Mouse (Mus musculus): ENCODE data around the gene Rbm5. TPM values are rescaled to one million over a fixed set of nuclear protein-coding genes. Genes with fewer than 3 reads are reported as not detected.

Rbm5 gene
- total RNA-seq, 2 experiments from 2014 or later, result 74.1 to 76.9 TPM

- intact Hi-C loops (cut with DNase I), result no loop called here
- peak; percentile 58 to 61 for DNase-seq
These were observed 67.3 kb downstream of the Rbm5 start for GRCm38 (mm10) chr9:107703337-107704122.

DNA sequence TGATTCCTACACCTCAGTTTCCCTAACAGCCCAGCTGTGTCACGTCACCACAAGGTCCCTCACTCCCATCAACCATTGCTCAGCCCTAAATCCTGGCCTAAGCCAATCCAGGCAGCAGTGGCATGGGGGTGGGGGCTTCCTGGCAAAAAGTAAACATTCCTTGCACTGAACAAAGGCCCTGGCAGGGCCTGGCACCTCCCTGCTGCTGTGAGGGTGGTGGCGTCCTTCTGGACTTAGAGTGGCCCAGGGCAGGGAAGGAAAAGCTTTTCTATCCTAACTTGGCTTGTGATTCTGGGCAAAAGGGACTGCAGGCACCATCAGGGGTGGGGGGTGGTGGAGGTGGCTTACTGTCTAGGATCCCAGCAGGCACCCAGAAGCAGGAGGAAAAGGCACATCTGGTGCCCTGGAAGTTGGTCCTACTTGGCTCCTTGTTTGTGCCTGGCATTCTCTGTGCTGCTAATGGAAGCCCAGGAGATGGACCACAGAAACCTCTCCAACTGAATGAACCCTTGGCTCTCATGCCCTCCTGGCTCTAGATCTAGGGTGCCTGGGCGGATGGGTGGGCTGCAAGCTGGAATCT, 68.1 kb downstream of the Rbm5 start:
- intact Hi-C loops (cut with DNase I), result no loop called here
- no peak for DNase-seq

DNA sequence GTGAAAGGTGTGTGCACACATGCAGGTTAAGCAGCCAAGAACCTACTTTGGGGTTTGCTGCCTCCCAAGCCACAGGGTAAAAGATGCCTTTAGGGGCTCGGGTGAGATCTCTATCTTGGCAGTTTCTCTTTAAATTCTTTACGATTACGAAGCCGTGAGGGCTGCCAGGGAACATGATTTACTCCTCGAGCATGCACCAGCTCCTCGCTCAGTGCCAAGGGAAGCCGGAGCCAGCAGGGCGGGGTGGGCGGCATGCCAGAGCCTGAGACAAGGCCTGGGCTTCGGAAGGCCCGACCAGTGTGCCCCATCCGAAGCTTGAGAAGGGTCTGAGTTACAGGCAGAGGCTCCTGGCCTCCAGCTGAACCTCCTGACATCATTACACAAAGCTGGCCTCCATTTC, 69.2 kb downstream of the Rbm5 start:
- peak; percentile 78 to 86 for DNase-seq
- intact Hi-C loops (cut with DNase I), result no loop called here

GRCm38 (mm10) chr9:107700114-107700571, 70.7 kb downstream of the Rbm5 start:
- intact Hi-C loops (cut with DNase I), result no loop called here
- DNase-seq, result peak in 1 of 2 experiments; percentile 31

- intact Hi-C loops (cut with DNase I), result no loop called here
- no peak for DNase-seq
These were observed 71.3 kb downstream of the Rbm5 start for GRCm38 (mm10) chr9:107699376-107699980.

DNA sequence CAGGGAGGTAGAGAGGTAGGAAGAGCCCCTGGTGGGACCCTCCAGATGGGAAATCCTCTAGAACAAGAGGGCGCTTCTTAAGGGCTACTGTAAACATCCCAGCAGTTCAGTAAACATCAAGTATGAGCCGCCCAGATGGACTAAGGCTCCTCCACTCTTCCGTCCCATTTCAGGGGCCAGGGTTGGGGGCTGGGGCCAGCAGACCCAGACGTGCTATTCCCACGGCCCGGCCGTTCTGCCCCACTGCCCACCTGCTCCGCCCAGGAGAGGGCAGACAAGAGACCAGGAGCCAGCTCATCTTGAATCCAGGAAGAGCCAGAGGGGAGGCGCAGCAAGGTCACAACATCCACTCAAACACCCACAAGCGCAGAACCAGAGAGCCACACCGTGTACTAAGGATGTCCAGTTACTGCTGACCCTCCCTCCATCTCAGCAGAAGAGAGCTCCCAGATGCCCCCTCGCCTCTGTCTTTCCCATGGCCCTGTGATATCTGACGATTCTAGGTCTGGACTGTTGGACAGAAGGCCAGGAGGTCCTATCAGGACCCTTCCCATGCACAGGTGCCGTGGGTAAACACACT, 72.1 kb downstream of the Rbm5 start:
- intact Hi-C loops (cut with DNase I), result no loop called here
- DNase-seq, result no peak

- intact Hi-C loops (cut with DNase I), result no loop called here
- DNase-seq, result no peak
These were observed 72.8 kb downstream of the Rbm5 start for GRCm38 (mm10) chr9:107697811-107698521.

- intact Hi-C loops (cut with DNase I), result no loop called here
- peak in 1 of 2 experiments; percentile 18 for DNase-seq
These were observed 73.8 kb downstream of the Rbm5 start for GRCm38 (mm10) chr9:107696845-107697610.

- DNase-seq, result no peak
- intact Hi-C loops (cut with DNase I), result no loop called here
These were observed 74.7 kb downstream of the Rbm5 start for GRCm38 (mm10) chr9:107696106-107696479.

DNA sequence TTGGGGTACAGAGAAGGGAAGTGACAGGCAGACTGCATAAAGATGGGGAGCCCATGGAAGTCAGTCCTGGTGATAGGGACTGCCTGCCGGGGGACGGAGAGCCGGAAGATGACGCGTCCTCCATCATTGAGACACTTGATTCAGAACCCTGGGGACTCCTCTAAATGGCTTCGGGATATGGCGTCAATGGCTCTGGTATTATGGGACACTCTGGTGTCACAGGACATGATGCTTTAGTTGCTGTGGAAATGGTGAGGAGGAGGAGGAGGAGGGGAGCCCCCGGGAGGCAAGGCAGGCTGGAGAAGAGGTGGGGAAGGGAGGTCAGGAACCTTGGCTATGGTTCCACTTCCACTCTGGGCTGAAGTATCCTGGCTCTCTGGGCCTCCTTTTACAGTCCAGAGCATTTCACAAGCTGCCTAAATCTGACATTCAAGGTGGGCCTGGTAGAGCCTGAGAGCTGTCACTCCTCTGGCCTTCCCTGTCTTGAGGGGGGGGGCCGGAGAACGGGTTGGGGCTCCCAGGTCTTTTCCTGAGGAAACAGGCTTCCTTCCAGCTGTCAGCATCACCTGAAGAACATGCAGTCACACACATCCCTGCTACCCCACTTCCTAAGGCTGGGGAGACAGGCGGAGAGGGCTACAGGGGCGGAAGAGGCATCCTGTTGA, 75.2 kb downstream of the Rbm5 start:
- intact Hi-C loops (cut with DNase I), result no loop called here
- DNase-seq, result no peak

DNA sequence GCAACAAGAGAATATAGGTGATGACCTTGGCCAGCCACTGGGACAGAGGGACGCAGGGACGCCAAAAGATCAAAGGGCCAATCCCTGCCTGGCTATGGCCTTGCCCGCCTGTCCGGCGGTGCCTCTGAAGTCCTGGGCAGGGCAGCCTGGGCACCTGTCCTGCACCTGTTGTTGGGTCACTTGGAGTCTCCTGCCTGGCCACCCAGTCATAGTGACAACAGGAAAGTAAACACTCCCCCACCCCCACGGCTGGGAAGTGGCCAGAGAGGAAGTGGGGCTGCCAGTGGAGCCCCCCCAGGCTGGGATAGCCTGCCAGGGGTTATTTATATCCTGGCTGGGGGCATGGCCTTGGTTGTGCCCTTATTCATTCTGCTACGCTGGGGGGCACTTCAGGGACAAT, 76.2 kb downstream of the Rbm5 start:
- DNase-seq, result no peak
- intact Hi-C loops (cut with DNase I), result no loop called here

GRCm38 (mm10) chr9:107693433-107693987, 77.3 kb downstream of the Rbm5 start:
- DNase-seq, result no peak
- intact Hi-C loops (cut with DNase I), result no loop called here

DNA sequence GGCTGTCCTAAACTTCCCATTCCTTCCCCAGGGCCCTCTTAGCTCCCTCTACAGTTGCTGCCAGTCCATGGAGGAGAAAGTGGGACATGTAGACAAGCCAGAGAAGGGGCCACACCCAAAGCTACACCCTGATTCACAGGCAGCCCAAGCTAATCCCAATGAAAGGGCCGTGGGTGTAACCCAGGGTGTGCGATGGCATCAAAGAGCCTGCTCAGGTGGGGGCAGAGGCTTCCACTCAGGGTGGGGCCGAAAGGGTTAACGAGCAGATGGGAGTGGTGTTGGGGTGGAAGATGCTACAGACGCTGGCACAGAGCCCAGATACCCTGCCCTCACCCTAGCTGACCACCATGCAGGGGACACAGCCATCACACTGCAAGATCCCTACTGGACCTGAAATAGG, 78.0 kb downstream of the Rbm5 start:
- intact Hi-C loops (cut with DNase I), result no loop called here
- no peak for DNase-seq

DNA sequence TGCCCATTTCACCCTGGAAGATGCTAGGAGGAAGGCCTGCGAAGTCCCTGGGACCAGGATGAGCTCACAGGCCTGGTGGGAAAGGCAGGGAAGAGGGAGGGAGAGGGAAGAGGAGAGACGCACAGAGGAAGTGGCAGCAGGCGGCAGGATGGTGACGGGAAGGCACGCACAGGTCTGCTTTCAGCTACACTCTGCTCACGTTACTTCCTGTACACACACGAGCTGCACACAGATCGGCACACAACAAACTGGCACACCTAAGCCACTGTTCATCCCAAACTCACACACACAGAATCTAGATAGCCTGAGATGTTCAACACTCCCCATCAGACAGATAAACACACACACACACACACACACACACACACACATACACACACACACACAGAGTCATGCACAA, 80.4 kb downstream of the Rbm5 start:
- intact Hi-C loops (cut with DNase I), result no loop called here
- DNase-seq, result no peak

Other genes starting within 250 kb of the Rbm5 start
- 10 to 100 TPM; 23.1 to 23.7 TPM for gene Tmem115, start 237.1 kb downstream of the Rbm5 start, total RNA-seq (2021)
- 1 to 10 TPM; 3.4 to 4.9 TPM for gene Cyb561d2, start 228.8 kb downstream of the Rbm5 start, total RNA-seq (2021)
- gene Nprl2, start 228.8 kb downstream of the Rbm5 start, total RNA-seq (2021), result 10 to 100 TPM; 13.6 to 17.1 TPM
- not detected for gene Zmynd10, start 223.7 kb downstream of the Rbm5 start, total RNA-seq (2021)
- gene Rassf1, start 219.4 kb downstream of the Rbm5 start, total RNA-seq (2021), result 10 to 100 TPM; 23.6 to 24.5 TPM
- gene Tusc2, start 207.7 kb downstream of the Rbm5 start, total RNA-seq (2021), result 10 to 100 TPM; 27.5 to 27.9 TPM
- 10 to 100 TPM; 35.8 to 43.1 TPM for gene Hyal2, start 203.1 kb downstream of the Rbm5 start, total RNA-seq (2021)
- 1 to 10 TPM; 3.9 to 5.2 TPM for gene Hyal1, start 194.1 kb downstream of the Rbm5 start, total RNA-seq (2021)
- 10 to 100 TPM; 15.5 to 16.6 TPM for gene Naa80, start 192.1 kb downstream of the Rbm5 start, total RNA-seq (2021)
- gene Hyal3, start 190.2 kb downstream of the Rbm5 start, total RNA-seq (2021), result under 1 TPM; 0.31 to 0.49 TPM
- gene Ifrd2, start 183.4 kb downstream of the Rbm5 start, total RNA-seq (2021), result 10 to 100 TPM; 36.7 to 47.1 TPM
- gene Sema3b, start 161.8 kb downstream of the Rbm5 start, total RNA-seq (2021), result 10 to 100 TPM; 11.3 to 12.1 TPM
- 100 to 1,000 TPM; 318 to 327 TPM for gene Gnai2, start 135.6 kb downstream of the Rbm5 start, total RNA-seq (2021)
- 10 to 100 TPM; 48.6 to 53.3 TPM for gene Slc38a3, start 101.5 kb downstream of the Rbm5 start, total RNA-seq (2021)
- gene Gnat1, start 91.3 kb downstream of the Rbm5 start, total RNA-seq (2021), result not detected
- 10 to 100 TPM; 17.7 to 18.0 TPM for gene Sema3f, start 60.5 kb downstream of the Rbm5 start, total RNA-seq (2021)
- 10 to 100 TPM; 33.1 to 35.1 TPM for gene Rbm6, start 102.2 kb upstream of the Rbm5 start, total RNA-seq (2021)
- 10 to 100 TPM; 10.1 to 10.8 TPM for gene Mon1a, start 117.2 kb upstream of the Rbm5 start, total RNA-seq (2021)
- 1 to 10 TPM; 2.8 to 3.0 TPM for gene Mst1r, start 135.9 kb upstream of the Rbm5 start, total RNA-seq (2021)
- not detected for gene Actl11, start 157.5 kb upstream of the Rbm5 start, total RNA-seq (2021)
- under 1 TPM in 1 of 2 experiments, not detected in 1; 0.27 TPM for gene Camkv, start 164.7 kb upstream of the Rbm5 start, total RNA-seq (2021)
- 1 to 10 TPM; 1.2 to 1.8 TPM for gene Traip, start 179.1 kb upstream of the Rbm5 start, total RNA-seq (2021)
- 10 to 100 TPM; 13.8 to 19.6 TPM for gene Uba7, start 204.5 kb upstream of the Rbm5 start, total RNA-seq (2021)
- under 1 TPM; 0.61 to 0.65 TPM for gene Gm20661, start 212.1 kb upstream of the Rbm5 start, total RNA-seq (2021)
- 10 to 100 TPM; 11.1 to 12.7 TPM for gene Inka1, start 214.9 kb upstream of the Rbm5 start, total RNA-seq (2021)
- gene Cdhr4, start 221.5 kb upstream of the Rbm5 start, total RNA-seq (2021), result 1 to 10 TPM; 2.4 to 2.7 TPM
- under 1 TPM; 0.50 to 0.98 TPM for gene Gm20662, start 225.4 kb upstream of the Rbm5 start, total RNA-seq (2021)
- gene Ip6k1, start 231.5 kb upstream of the Rbm5 start, total RNA-seq (2021), result 10 to 100 TPM; 50.7 to 56.7 TPM